Mouse (Mus musculus) embryonic fibroblast, embryonic 13.5 days (primary cell): ENCODE measurements at regions not wholly inside any gene's neighbourhood (a gene's known extent, or its start where the extent isn't known, plus 50 kb on each side); places are given as distances from the start of the nearest gene placed in this dataset.

Source experiments
- CTCF ChIP-seq: IDR thresholded peaks from 2 replicates; pipeline ENCODE4 v1.5.1; 2011; ENCODE audit warnings: mild to moderate bottlenecking, control low read depth, low read length, moderate library complexity, borderline replicate concordance; ENCODE audit not compliant: insufficient read depth
- POLR2A ChIP-seq: IDR thresholded peaks from 2 replicates; pipeline ENCODE4 v1.6.1; 2011; ENCODE audit warnings: low read depth, mild to moderate bottlenecking, control low read depth, low read length, moderate library complexity

DNA sequence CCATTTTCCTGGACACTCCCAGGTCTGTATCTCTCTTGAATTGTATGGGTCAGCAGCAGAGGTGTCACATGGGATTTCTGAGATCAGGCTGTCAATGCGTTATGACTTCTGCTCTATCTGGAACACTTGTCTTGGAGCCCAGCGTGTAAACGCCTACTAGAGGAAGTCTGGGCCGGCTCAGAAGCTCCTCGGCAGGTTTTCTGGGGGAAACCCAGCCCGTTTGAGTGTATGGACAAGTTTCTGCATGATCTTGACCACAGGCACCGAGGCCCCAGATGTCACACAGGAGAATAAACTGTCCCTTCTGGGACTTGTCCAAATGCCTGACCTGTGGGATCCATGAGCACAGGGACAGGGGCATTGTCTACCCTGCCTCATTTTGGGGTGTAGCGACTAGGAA is 131.4 kb downstream of the Hmg20a start:
- TF ChIP-seq CTCF (no peak), POLR2A (no peak)
